Mouse (Mus musculus): ENCODE data around the gene Plcl2.

- TF ChIP-seq HCFC1 (IDR thresholded peaks at IDR 0.05; ENCODE audit: borderline replicate concordance, insufficient read depth, low read length) (no peak), MAFK (IDR thresholded peaks at IDR 0.05; ENCODE audit: insufficient read depth, low read depth, low read length) (no peak), ZNF384 (IDR thresholded peaks at IDR 0.05; ENCODE audit: low read depth, low read length) (no peak), CHD2 (IDR thresholded peaks at IDR 0.05; ENCODE audit: low read depth, low read length) (no peak)
Measured at GRCm38 (mm10) chr17:50519588-50519987, 10.4 kb downstream of the Plcl2 start.

Measured in ES-E14 (cell line).